In the genomic region with DNA sequence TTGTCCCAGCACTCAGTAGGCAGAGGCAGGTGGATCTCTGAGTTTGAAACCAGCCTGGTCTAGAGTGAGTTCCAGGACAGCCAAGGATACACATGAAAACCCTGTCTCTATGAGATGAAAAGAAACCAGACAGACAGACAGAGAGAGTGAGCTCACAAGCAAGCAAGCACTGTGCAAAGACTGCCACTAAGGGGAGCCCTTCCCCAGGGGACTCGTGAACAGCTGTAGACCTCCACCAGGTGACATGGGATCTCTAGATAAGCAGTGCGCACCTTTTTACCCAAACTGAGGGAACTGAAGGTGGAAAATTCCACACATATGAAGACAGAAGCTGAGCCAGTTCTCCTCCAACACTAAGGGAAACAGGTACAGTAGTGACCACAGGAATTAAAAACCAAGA, we compare ENCODE assay signal across 8 mouse cellular contexts. TPM values are rescaled to one million over a fixed set of nuclear protein-coding genes. Genes with fewer than 3 reads are reported as not detected.
DNase-seq lines count a peak whose midpoint lies in the region; ATAC-seq and TF ChIP-seq lines count a peak whose summit lies in the region.

No protein-coding gene starts in this region.

- no peaks in the 10 kb centered on the region for H3K79me2 ChIP-seq in liver, adult 2 months (ENCODE audit: control insufficient read depth, insufficient read depth, low read length)

- no peak overlapping the region for H3K4me3 ChIP-seq in liver, adult 2 months (ENCODE audit: insufficient read depth, low read depth, low read length)
- no peak overlapping the region for H3K4me3 ChIP-seq in liver, embryonic 12.5 days
- H3K4me3 ChIP-seq in embryonic facial prominence, embryonic 10.5 days = no peak overlapping the region
- H3K4me3 ChIP-seq in small intestine, adult 2 months (ENCODE audit: low read depth, low read length) = no peak overlapping the region

- H3K27ac ChIP-seq in liver, adult 2 months (replicated peaks; ENCODE audit: insufficient read depth, low read depth, low read length) = no peak overlapping the region
- H3K27ac ChIP-seq in liver, embryonic 12.5 days = no peak overlapping the region
- H3K27ac ChIP-seq in embryonic facial prominence, embryonic 10.5 days (replicated peaks) = no peak overlapping the region
- no peak overlapping the region for H3K27ac ChIP-seq in small intestine, adult 2 months (ENCODE audit: insufficient read depth, low read depth, low read length)

- no peak for ATAC-seq in liver, embryonic 12.5 days

- peaks cover 20% of the 10 kb centered on the region; the same call in 1 of the 2 replicates for H3K36me3 ChIP-seq in liver, adult 2 months (ENCODE audit: control insufficient read depth, insufficient read depth, low read length)
- peaks cover 75% of the 10 kb centered on the region for H3K36me3 ChIP-seq in liver, embryonic 12.5 days
- H3K36me3 ChIP-seq in embryonic facial prominence, embryonic 10.5 days (replicated peaks) = peaks cover 90% of the 10 kb centered on the region
- peaks cover 33% of the 10 kb centered on the region for H3K36me3 ChIP-seq in small intestine, adult 2 months (ENCODE audit: control insufficient read depth, insufficient read depth, low read length)

- DNase-seq in liver, adult 2 months (ENCODE audit: extremely low read depth, low read depth, low spot score) = peak; percentile 21
- DNase-seq in R1 (ENCODE audit: low read depth, low spot score) = peak; percentile 70
- DNase-seq in embryonic facial prominence, embryonic 10.5 days (ENCODE audit: low spot score) = peak; percentile 25
- DNase-seq in c-Kit-positive CD71-positive TER-119-positive erythroid progenitor cells, embryonic 14.5 days (ENCODE audit: low spot score) = no peak
- no peak for DNase-seq in cerebellum, postnatal 4 days (ENCODE audit: low spot score in 2 of 2)
- DNase-seq in urinary bladder, adult 2 months (ENCODE audit: low spot score) = no peak

- no peak for TF ChIP-seq POLR2A in liver, adult 2 months (IDR thresholded peaks at IDR 0.05; ENCODE audit: extremely low read depth, insufficient read depth, low read length)
- TF ChIP-seq POLR2A in small intestine, adult 2 months (IDR thresholded peaks at IDR 0.05; ENCODE audit: low read depth, low read length) = no peak

- 70% methylated on average over 2 of the region's 2 CpGs for WGBS in liver, adult 2 months
- WGBS in liver, embryonic 12.5 days (ENCODE audit: insufficient replicate concordance) = 63% methylated on average over 2 of the region's 2 CpGs
- WGBS in embryonic facial prominence, embryonic 10.5 days = 87% methylated on average over 2 of the region's 2 CpGs
- 49% methylated on average over 2 of the region's 2 CpGs for WGBS in small intestine, adult 2 months

- H3K27me3 ChIP-seq in liver, adult 2 months (ENCODE audit: control insufficient read depth, insufficient read depth, low read length) = no peaks in the 10 kb centered on the region
- no peaks in the 10 kb centered on the region for H3K27me3 ChIP-seq in liver, embryonic 12.5 days (replicated peaks)
- no peaks in the 10 kb centered on the region for H3K27me3 ChIP-seq in embryonic facial prominence, embryonic 10.5 days (replicated peaks; ENCODE audit: low read depth, poor library complexity, severe bottlenecking)
- H3K27me3 ChIP-seq in small intestine, adult 2 months (ENCODE audit: control insufficient read depth, insufficient read depth, low read length) = no peaks in the 10 kb centered on the region

- peak; percentile 69 for TF ChIP-seq CTCF in liver, adult 2 months (IDR thresholded peaks at IDR 0.05; ENCODE audit: low read depth, low read length)
- TF ChIP-seq CTCF in small intestine, adult 2 months (IDR thresholded peaks at IDR 0.05; ENCODE audit: extremely low read depth, insufficient read length, insufficient replicate concordance, low read depth, low read length) = peak; percentile 58; the same call in 1 of the 2 replicates

- no peaks in the 10 kb centered on the region for H3K9me3 ChIP-seq in liver, embryonic 12.5 days (replicated peaks)
- H3K9me3 ChIP-seq in embryonic facial prominence, embryonic 10.5 days = no peaks in the 10 kb centered on the region

- no peak overlapping the region for H3K4me2 ChIP-seq in liver, embryonic 12.5 days

- H3K4me1 ChIP-seq in liver, adult 2 months (ENCODE audit: control insufficient read depth, insufficient read depth, low read length) = 0 out of 2 replicates have a peak, but pooled peaks cover under 1% of the 10 kb centered on the region
- H3K4me1 ChIP-seq in liver, embryonic 12.5 days = no peaks in the 10 kb centered on the region
- no peaks in the 10 kb centered on the region for H3K4me1 ChIP-seq in embryonic facial prominence, embryonic 10.5 days
- no peaks in the 10 kb centered on the region for H3K4me1 ChIP-seq in small intestine, adult 2 months (ENCODE audit: control insufficient read depth, insufficient read depth, insufficient read length, low read length)

- no peak overlapping the region for H3K9ac ChIP-seq in liver, adult 2 months (ENCODE audit: low read depth, low read length)
- H3K9ac ChIP-seq in liver, embryonic 12.5 days = no peak overlapping the region

RNA-seq across cellular contexts. Expression of gene Thoc3, which starts 11.6 kb away (rescaled TPM):
- 19.2 and 21.1 TPM in 2 replicates for total RNA-seq in liver, adult 2 months (2014; rRNA removed)
- 25.3 and 27.7 TPM in 2 replicates for polyA plus RNA-seq in liver, adult 2 months (2012; rRNA removed)
- 77.6 and 78.0 TPM in 2 replicates for polyA plus RNA-seq in liver, embryonic 12.5 days (2016; fragmentation: Nextera tagmentation; extraction: Ambion mirVana)
- polyA plus RNA-seq in embryonic facial prominence, embryonic 10.5 days (2016; fragmentation: Nextera tagmentation; extraction: Ambion mirVana) = 190 and 194 TPM in 2 replicates
- 23.9 and 29.7 TPM in 2 replicates for polyA plus RNA-seq in small intestine, adult 2 months (2012; rRNA removed)
- 17.7 and 20.9 TPM in 2 replicates for polyA plus RNA-seq in urinary bladder, adult 2 months (2012; rRNA removed)

RNA-seq across cellular contexts. Expression of gene Simc1, which starts 46.5 kb away (rescaled TPM):
- total RNA-seq in liver, adult 2 months (2014; rRNA removed) = 2.9 and 5.6 TPM in 2 replicates
- polyA plus RNA-seq in liver, adult 2 months (2012; rRNA removed) = 3.9 and 6.7 TPM in 2 replicates
- polyA plus RNA-seq in liver, embryonic 12.5 days (2016; fragmentation: Nextera tagmentation; extraction: Ambion mirVana) = 4.0 and 4.3 TPM in 2 replicates
- 20.4 and 21.0 TPM in 2 replicates for polyA plus RNA-seq in embryonic facial prominence, embryonic 10.5 days (2016; fragmentation: Nextera tagmentation; extraction: Ambion mirVana)
- polyA plus RNA-seq in small intestine, adult 2 months (2012; rRNA removed) = 2.1 and 4.0 TPM in 2 replicates
- 5.4 and 5.8 TPM in 2 replicates for polyA plus RNA-seq in urinary bladder, adult 2 months (2012; rRNA removed)

Comparison
In these comparisons a context has a peak if more than half of its experiments do, and no peak if none do; other contexts are left out.
1. DNase-seq: peak in liver, adult 2 months (single experiment), R1 (single experiment) and embryonic facial prominence, embryonic 10.5 days (single experiment); none in c-Kit-positive CD71-positive TER-119-positive erythroid progenitor cells, embryonic 14.5 days (single experiment), cerebellum, postnatal 4 days (0 of 2) and urinary bladder, adult 2 months (single experiment).